Mouse (Mus musculus): ENCODE results near the gene Cnot6. TPM values are rescaled to one million over a fixed set of nuclear protein-coding genes. Genes with fewer than 3 reads are reported as not detected.

Cnot6 gene
- 61.9 and 62.6 TPM in 2 replicates for polyA plus RNA-seq (2015; fragmentation: Nextera tagmentation; extraction: Ambion mirVana)

DNA sequence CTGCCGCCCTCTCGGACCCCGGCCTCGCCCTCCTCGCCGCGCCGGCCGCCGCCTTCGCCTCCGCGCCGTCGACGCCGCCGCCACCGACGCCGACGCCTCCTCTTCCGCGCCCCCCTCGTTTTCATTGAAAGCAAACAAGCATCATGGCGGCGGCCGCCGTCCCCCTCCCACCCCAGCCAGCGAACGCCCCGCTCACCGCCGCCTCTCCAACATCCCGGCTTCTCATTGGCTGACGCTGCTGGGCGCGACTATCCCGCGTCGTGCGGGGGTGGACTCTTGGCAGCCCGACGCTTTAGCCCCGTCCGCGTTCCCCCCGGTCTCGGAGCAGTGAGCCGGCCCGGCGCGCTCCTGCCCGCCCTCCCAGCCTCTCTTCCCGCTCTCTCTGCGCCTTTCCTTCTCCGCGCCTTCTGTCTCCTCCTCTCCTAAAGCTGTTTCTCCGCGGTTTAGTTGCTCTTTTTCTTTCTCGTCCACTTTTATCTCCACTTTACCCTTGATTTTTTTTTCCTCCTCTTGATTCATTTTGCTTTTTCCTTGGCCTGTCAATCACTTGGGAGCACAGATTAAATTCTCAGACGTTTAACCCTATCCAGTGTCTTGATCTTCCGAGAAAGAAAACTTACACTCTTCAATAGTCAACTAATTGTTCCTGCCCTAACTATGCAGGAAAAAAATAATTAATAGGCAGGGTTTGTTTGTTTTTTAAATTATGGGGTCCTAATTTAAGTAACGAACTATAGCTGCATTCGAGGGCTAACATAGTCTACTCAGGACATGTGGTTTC lies at the start of gene Cnot6:
Gene Cnot6, minus strand, starts transcription at position 169 of the 781 bp plus-strand sequence.
- no peaks in the 10 kb centered on the region for H3K27me3 ChIP-seq
- under 1% methylated on average over 60 of the region's 65 CpGs for WGBS
- H3K27ac ChIP-seq = peak within 1 kb of the TSS; percentile 89
- no peaks in the 10 kb centered on the region for H3K9me3 ChIP-seq
- H3K36me3 ChIP-seq = 0 out of 2 replicates have a peak, but pooled peaks cover 4% of the 10 kb centered on the region
- H3K4me1 ChIP-seq = peaks cover 28% of the 10 kb centered on the region
- peak within 1 kb of the TSS; percentile 74 for H3K4me2 ChIP-seq
- ATAC-seq (ENCODE audit: borderline replicate concordance, extremely low read depth, low FRiP score, low TSS enrichment) = peak; percentile 98
- peak within 1 kb of the TSS; percentile 69 for H3K4me3 ChIP-seq
- H3K9ac ChIP-seq = peak within 1 kb of the TSS; percentile 87

- no peaks in the 10 kb centered on the region for H3K36me3 ChIP-seq
- no peaks in the 10 kb centered on the region for H3K27me3 ChIP-seq
- WGBS = 76% methylated on average over 5 of the region's 5 CpGs
- H3K4me3 ChIP-seq = no peak overlapping the region
- H3K9me3 ChIP-seq = no peaks in the 10 kb centered on the region
- ATAC-seq (ENCODE audit: borderline replicate concordance, extremely low read depth, low FRiP score, low TSS enrichment) = no peak
- no peak overlapping the region for H3K4me2 ChIP-seq
- no peak overlapping the region for H3K9ac ChIP-seq
- no peak overlapping the region for H3K27ac ChIP-seq
- H3K4me1 ChIP-seq = peaks cover 16% of the 10 kb centered on the region
Observed at GRCm38 (mm10) chr11:49761130-49761529, 48.6 kb upstream of the Cnot6 start.

DNA sequence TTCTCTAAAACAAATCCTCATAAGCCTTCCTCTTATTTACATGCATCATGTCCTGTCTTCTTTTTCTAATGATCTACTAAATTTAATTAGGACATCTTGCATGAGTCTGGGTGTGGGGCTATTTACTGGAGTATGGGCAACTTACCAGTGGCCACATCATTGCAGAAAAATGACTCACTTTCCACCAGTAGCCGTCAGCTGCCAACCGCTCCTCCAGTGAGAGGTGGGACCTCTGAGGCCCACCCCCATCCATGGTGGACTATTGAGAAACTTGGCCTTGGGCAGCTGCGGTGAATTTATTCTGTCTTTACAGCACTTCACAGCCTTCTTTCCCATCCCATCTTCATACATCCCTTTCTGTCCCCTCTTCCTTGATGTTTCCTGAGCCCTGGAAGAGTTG lies 45.6 kb upstream of the Cnot6 start:
- H3K9ac ChIP-seq = no peak overlapping the region
- no peaks in the 10 kb centered on the region for H3K27me3 ChIP-seq
- H3K9me3 ChIP-seq = no peaks in the 10 kb centered on the region
- no peak for ATAC-seq (ENCODE audit: borderline replicate concordance, extremely low read depth, low FRiP score, low TSS enrichment)
- no peaks in the 10 kb centered on the region for H3K36me3 ChIP-seq
- H3K4me3 ChIP-seq = no peak overlapping the region
- H3K4me2 ChIP-seq = no peak overlapping the region
- H3K27ac ChIP-seq = no peak overlapping the region
- 86% methylated on average over 3 of the region's 3 CpGs for WGBS
- peaks cover 17% of the 10 kb centered on the region for H3K4me1 ChIP-seq

DNA sequence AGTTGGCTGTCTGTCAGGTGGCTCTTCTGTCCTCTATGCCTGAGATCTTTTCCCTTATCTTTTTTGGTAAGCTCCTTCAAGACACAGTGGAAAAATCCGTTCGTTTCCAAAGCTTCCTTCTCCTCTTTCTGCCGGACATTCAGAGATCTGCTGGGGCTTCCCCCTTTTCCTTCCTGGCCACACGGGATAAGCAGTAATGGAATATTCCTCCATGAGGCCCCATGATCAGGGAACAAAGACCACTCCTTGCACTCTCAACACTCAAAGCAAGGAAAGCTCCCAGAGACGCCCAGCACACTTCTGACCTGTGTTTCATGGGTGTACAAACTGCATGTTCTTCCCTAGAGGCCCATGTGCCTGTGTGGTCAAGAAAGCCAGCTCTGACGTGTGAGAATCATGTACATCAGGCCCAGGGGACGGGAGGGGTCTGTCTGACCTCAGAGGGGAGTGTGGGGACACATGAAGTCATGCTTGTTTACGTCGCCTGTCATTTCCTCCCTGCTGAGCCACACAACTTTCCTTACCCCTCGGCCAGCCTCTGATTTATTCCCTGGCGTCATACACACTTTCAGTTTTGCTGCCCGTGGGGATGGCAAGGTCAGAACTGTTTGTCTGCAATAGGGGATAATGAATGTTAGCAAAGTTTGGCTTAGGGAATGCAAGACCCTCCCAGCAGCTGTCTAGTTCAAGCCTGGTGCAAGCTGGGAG lies 42.6 kb upstream of the Cnot6 start:
- Histone ChIP-seq H3K27ac (peak overlapping the region; percentile 69), H3K4me3 (no peak overlapping the region), H3K27me3 (no peaks in the 10 kb centered on the region), H3K9me3 (no peaks in the 10 kb centered on the region), H3K36me3 (no peaks in the 10 kb centered on the region), H3K9ac (no peak overlapping the region), H3K4me1 (peaks cover 17% of the 10 kb centered on the region), H3K4me2 (peak overlapping the region; percentile 28; the same call in 1 of the 2 replicates)
- WGBS = 28% methylated on average over 12 of the region's 12 CpGs
- ATAC-seq (ENCODE audit: borderline replicate concordance, extremely low read depth, low FRiP score, low TSS enrichment) = peak; percentile 84; the same call in 1 of the 2 replicates

GRCm38 (mm10) chr11:49746756-49747155 lies 34.2 kb upstream of the Cnot6 start:
- Histone ChIP-seq H3K4me3 (no peak overlapping the region), H3K36me3 (no peaks in the 10 kb centered on the region), H3K27ac (no peak overlapping the region), H3K4me2 (no peak overlapping the region), H3K9ac (no peak overlapping the region), H3K4me1 (no peaks in the 10 kb centered on the region), H3K27me3 (no peaks in the 10 kb centered on the region), H3K9me3 (no peaks in the 10 kb centered on the region)
- WGBS = 87% methylated on average over 1 of the region's 1 CpGs
- no peak for ATAC-seq (ENCODE audit: borderline replicate concordance, extremely low read depth, low FRiP score, low TSS enrichment)

DNA sequence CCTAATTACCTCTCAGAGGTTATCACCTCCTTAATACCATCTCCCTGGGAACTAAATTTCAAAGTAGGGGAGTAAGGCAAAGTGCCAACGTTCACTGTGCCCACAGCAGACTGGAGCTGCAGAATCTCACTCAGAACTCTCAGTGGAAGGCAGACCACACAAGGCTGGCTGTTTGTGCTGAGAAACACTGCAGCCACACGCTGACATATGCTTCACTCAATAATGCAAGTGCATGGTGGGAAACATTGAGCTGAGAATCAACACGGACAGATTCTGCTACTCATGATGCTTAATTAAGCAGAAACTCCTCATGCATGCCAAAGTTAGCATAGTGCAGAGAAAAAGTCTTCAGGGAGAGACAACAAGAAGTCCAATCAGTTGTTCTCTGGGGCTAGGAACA lies 33.3 kb upstream of the Cnot6 start:
- Histone ChIP-seq H3K27me3 (no peaks in the 10 kb centered on the region), H3K27ac (no peak overlapping the region), H3K4me2 (no peak overlapping the region), H3K9me3 (no peaks in the 10 kb centered on the region), H3K4me3 (no peak overlapping the region), H3K4me1 (no peaks in the 10 kb centered on the region), H3K9ac (no peak overlapping the region), H3K36me3 (no peaks in the 10 kb centered on the region)
- ATAC-seq (ENCODE audit: borderline replicate concordance, extremely low read depth, low FRiP score, low TSS enrichment) = no peak
- WGBS = 65% methylated on average over 3 of the region's 3 CpGs

- Histone ChIP-seq H3K4me1 (no peaks in the 10 kb centered on the region), H3K27me3 (no peaks in the 10 kb centered on the region), H3K27ac (no peak overlapping the region), H3K4me3 (no peak overlapping the region), H3K36me3 (no peaks in the 10 kb centered on the region), H3K9me3 (no peaks in the 10 kb centered on the region), H3K9ac (no peak overlapping the region), H3K4me2 (no peak overlapping the region)
- ATAC-seq (ENCODE audit: borderline replicate concordance, extremely low read depth, low FRiP score, low TSS enrichment) = no peak
Observed at GRCm38 (mm10) chr11:49744981-49745380, 32.5 kb upstream of the Cnot6 start.

DNA sequence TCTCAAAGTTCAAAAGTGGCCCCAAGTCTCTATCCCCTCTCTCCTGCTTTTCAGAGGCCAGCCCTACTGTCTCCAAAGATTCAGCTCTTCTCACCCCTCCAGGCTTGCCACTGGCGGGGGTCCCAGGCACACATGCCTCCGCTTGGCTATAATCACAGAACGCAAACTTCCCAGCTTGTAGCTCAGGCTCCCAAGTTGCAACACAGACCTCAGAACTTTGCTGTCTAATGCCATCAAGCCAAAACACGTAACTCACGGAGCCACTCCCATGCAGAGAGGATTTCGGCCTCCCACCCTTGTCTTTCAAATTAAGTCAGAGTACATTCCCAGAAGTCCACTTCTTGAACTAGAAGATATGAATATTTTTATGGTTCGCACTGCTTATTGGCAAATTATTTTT lies 31.1 kb upstream of the Cnot6 start:
- no peak overlapping the region for H3K4me2 ChIP-seq
- no peak overlapping the region for H3K9ac ChIP-seq
- no peaks in the 10 kb centered on the region for H3K9me3 ChIP-seq
- no peak overlapping the region for H3K4me3 ChIP-seq
- H3K36me3 ChIP-seq = no peaks in the 10 kb centered on the region
- H3K27ac ChIP-seq = no peak overlapping the region
- ATAC-seq (ENCODE audit: borderline replicate concordance, extremely low read depth, low FRiP score, low TSS enrichment) = no peak
- H3K4me1 ChIP-seq = no peaks in the 10 kb centered on the region
- WGBS = 79% methylated on average over 7 of the region's 7 CpGs
- no peaks in the 10 kb centered on the region for H3K27me3 ChIP-seq

GRCm38 (mm10) chr11:49742248-49742647 lies 29.7 kb upstream of the Cnot6 start:
- Histone ChIP-seq H3K4me1 (peaks cover 9% of the 10 kb centered on the region), H3K36me3 (no peaks in the 10 kb centered on the region), H3K27me3 (no peaks in the 10 kb centered on the region), H3K4me3 (no peak overlapping the region), H3K27ac (no peak overlapping the region), H3K9ac (no peak overlapping the region), H3K4me2 (no peak overlapping the region), H3K9me3 (no peaks in the 10 kb centered on the region)
- no peak for ATAC-seq (ENCODE audit: borderline replicate concordance, extremely low read depth, low FRiP score, low TSS enrichment)
- 68% methylated on average over 8 of the region's 8 CpGs for WGBS

DNA sequence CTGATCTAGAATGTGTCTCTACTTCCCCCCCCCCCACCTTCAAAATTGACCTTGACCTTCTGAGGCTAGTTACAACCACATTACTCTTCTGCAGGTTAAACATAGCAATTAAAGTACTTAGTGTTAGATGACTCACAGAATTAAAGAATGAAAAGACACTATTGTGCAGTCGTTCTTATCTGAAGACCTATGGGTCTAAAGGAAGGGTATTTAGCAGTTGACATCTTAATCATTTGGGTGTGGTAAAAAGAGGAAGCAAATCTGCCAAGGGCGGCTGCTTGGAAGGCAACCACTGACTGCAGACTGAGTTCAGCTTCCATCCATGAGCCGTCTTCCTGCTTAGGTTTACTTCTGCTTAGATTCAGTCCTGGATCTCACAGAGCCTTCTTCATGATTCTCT lies 27.3 kb upstream of the Cnot6 start:
- 50% methylated on average over 3 of the region's 3 CpGs for WGBS

GRCm38 (mm10) chr11:49738659-49739406 lies 26.3 kb upstream of the Cnot6 start:
- Histone ChIP-seq H3K9me3 (no peaks in the 10 kb centered on the region), H3K9ac (no peak overlapping the region), H3K4me1 (peaks cover 12% of the 10 kb centered on the region), H3K36me3 (no peaks in the 10 kb centered on the region), H3K4me2 (no peak overlapping the region), H3K27ac (no peak overlapping the region), H3K4me3 (no peak overlapping the region), H3K27me3 (no peaks in the 10 kb centered on the region)
- WGBS = 75% methylated on average over 11 of the region's 11 CpGs
- ATAC-seq (ENCODE audit: borderline replicate concordance, extremely low read depth, low FRiP score, low TSS enrichment) = no peak

More for the DNA sequence above, 27.3 kb upstream of the Cnot6 start:
- H3K4me2 ChIP-seq = no peak overlapping the region
- ATAC-seq (ENCODE audit: borderline replicate concordance, extremely low read depth, low FRiP score, low TSS enrichment) = no peak
- H3K4me1 ChIP-seq = peaks cover 10% of the 10 kb centered on the region
- H3K27ac ChIP-seq = no peak overlapping the region
- no peaks in the 10 kb centered on the region for H3K36me3 ChIP-seq
- H3K9me3 ChIP-seq = no peaks in the 10 kb centered on the region
- H3K9ac ChIP-seq = no peak overlapping the region
- no peaks in the 10 kb centered on the region for H3K27me3 ChIP-seq
- H3K4me3 ChIP-seq = no peak overlapping the region
